Mouse (Mus musculus) kidney, adult 11 months (tissue): ENCODE measurements around the gene Olfr419.

Source experiments
- DNase-seq: peaks from one replicate; pipeline ENCODE4 v3.0.0; 2022

The Olfr419 gene

DNA sequence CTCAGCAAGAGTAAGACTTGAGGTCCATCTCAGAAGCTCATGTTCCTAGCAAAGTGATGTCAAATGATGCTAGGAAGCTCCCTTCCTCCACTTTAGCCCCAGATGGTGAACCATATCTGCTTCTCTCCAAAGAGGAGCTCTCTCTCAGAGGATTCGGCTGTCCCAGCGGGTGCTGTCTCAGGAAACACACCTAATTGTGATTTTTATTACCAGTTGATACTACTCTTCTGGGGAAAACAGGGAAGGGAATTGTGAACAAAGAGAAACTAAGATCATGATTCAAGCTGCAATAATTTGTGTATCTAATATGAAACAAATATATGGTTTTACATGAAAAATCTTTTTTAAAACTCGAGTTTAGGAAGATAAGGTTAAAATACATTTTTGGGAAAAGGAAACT lies at the start of gene Olfr419:
Gene Olfr419, minus strand, starts transcription at position 101 of the 400 bp plus-strand sequence.
- DNase-seq, result no peak

DNA sequence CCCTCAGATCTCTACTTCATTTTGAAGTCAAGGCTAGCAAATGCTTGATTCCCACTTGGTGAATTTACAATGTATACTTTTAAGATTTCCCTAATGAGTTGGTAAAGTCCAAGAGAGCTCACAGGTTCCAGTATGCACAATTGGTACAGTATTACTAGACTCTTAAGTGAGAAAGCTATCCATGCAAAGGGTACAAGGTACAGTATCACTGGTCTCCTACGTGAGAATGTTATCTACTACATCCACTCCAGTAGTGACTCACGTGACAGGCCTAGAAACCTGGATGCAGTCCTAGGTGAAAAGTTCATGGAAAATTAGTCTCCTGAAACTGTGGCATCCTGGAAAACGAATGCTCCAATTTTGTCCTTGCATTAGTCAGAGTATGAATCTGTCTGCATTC lies 18.8 kb upstream of the Olfr419 start:
- DNase-seq, result no peak

DNA sequence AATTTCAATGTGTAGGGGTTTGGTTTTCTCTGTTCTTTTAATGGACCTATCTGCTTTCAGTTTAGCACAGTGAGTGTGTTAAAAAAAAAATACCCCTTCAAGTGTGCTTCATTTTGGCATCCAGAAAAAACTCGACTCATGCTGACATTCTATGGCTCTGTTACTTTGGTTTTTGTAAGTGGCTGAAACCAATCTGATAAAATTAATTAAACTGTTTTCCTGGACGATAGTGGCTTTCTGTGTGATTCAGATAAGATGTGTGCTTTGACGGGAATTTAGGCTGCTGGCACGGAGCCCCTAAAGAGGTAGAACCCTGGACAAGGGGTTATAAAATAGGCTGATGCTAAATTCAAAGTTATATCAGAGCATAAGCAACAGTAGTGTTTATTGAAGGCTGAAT lies 17.3 kb upstream of the Olfr419 start:
- DNase-seq, result no peak

DNA sequence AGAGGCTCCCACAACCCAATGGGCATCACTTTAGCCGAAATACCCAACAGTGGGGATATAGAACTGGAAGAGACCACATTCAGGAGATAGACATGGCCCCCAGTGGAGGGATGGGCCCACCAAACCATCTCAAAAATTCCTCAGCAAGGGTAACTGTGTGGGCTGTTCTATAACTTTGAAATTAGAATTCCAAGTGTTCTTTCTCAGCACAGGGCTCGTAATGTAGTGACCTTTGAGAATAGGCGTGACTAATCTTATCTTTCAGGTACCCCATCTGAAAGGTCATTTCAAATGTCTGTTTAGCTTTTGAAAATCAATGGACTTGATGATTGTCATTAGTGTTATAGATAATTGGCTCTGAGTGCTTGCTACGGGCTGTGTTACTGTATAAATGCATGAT lies 16.0 kb upstream of the Olfr419 start:
- no peak for DNase-seq

DNA sequence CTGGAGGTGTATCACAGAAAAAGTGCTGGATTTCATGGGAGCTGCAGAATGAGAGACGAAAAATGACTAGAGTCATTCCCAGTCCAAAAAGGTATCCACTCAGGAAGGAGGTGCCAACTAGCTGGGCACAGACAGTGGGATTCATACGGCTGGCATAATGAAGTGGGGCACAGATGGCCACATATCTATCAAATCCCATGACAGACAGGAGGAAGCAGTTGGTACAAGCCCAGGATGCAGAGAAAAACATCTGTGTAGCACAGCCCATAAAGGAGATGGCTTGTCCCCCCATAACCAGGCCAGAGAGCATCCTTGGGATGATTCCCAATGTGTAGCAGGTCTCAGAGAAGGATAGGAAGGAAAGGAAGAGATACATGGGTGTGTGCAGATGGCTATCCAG lies 1.5 kb downstream of the Olfr419 start:
- no peak for DNase-seq

DNA sequence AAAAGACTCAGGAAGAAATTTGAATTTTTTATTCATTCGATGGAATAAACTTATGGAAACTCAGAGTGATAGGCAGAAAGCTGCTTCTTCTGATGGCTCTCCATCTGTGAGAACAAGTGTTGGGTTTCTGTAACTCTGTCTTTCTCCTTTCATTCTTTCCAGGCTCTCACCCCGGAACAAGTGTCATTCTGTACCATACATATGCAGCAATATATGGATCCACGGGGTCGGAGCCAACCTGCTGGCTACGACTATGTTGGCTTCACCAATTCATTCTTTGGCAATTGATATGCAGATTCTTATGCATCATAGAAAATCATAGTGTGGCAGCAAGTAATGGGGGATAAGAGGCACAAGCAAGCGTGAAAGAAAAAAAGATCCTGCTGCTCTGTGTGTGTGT lies 4.7 kb downstream of the Olfr419 start:
- DNase-seq, result no peak

DNA sequence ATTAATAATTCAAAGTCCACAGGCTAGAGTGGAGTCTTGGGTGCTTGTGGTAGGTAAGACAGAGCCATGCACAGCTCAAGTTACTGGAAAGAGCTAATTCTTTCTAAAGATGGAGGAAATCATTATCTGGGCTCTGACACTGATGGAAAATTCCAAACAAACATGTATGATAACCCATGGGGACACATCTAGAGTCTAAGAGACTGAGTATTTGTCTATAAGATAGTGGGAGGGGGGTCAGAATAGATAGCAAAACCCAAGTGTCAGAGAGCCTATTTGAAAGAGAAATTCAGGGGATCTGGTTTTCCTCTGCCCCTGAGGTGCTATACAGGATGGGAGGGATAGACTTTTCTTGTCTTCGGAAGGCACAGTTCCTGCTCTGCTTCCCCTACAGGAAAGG lies 5.8 kb downstream of the Olfr419 start:
- no peak for DNase-seq

DNA sequence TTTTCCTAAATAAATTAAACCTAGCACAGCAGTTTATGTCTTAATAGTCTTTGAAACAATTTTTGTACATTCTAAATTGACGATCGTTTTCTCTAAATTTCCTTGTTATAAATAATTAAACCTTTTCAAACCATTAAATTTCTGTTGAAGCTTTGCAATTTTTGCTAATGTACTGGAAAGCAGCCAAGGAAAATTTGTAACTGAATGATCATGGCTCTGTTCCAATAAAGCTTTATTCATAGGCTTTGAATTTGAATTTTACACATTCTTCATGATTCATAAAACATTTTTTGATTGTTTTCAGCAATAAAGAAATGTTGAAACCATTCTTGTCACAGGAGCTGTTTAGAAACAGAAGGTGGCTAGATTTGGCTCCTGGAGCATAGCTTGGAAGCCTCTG lies 7.2 kb downstream of the Olfr419 start:
- DNase-seq, result no peak

DNA sequence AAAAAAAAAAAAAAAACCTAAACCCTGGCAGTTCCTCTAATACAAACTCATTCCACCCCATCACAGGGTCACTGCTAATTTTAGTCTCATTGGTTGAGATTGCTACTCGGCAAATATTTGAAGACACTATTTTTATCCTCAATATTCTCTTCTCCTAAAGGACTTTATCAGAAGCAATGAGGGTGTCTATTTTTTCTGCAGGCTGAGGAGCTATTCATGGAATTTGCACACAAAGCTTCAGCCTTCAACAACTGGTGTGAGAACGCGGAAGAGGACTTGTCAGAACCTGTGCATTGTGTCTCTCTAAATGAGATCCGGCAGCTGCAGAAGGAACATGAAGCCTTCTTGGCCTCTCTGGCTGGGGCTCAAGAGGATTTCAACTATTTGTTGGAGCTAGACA lies 11.9 kb downstream of the Olfr419 start:
- DNase-seq, result no peak

DNA sequence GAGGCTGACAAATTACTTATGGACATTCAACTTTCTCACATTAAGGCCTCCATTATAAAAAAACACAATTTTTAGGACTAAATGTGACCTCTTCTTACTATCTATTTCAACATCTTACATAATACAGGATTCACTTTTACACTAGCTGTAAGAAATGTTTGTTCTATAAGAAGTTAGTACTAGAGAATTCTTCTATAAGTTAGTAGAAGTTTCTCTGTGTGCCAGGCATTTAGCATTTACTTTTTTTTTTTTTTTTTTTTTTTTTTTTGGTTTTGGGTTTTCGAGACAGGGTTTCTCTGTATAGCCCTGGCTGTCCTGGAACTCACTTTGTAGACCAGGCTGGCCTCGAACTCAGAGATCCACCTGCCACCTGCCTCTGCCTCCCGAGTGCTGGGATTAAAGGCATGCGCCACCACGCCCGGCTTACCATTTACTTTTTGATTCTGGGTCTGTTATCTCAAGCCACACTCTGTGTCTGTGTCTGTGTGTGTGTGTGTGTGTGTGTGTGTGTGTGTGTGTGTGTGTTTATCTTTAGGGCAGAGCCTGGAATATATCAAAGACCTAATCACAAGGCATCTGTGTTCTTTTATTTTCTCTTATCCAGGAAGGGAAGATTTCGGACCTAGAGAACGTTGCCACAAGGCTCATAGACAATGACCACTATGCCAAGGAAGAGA lies 35.2 kb downstream of the Olfr419 start:
- DNase-seq, result no peak

DNA sequence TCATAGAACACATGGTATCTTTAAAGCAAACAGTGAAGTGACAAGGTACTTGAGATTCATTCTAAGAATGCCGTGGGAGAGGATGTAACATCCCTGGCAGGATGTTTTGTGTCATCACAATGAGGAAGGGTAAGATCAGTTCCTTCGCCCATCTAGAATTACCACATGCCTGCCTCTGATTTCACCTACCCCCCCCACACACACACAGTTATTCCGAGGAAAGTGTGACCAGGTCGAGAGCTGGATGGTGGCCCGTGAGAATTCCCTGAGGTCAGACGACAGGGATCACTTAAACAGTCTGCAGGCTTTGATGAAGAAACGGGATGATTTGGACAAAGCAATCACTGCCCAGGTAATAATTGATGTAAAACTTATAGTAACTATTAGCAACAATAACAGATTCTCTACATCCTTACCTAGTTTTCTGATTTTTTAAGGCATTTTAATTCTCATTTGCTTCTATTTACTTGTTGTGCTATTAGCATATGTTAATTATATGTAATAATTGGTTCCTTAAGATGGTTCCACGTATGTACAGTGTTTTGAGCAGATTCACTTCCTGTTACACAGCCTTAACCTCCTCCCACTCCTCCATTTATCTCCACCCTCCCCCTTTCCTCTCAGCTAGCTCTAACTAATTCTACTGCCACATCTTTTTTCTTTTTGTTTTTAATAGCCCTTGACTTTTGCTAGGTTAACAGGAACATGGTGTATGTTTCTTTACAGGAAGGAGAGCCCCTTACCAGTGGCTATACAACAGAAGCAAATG lies 36.4 kb downstream of the Olfr419 start:
- no peak for DNase-seq

DNA sequence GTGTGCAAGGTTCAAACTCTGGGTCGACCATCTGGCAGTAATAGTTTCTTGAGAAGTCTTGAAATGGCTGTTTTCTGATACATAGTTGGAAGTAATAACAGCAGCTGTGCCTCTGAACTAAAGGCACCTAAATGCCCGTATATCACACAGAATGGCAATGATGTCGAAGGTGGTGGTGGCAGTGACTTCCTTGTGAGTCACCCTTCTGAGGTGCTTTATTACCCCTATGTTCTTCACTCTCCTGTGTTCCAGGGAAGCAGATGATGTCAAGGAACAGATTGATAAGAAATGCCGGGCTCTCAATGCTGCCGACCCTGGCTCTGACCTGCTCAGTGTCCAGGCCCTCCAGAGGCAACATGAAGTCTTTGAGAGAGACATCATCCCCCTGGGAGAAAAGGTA lies 39.6 kb downstream of the Olfr419 start:
- no peak for DNase-seq

DNA sequence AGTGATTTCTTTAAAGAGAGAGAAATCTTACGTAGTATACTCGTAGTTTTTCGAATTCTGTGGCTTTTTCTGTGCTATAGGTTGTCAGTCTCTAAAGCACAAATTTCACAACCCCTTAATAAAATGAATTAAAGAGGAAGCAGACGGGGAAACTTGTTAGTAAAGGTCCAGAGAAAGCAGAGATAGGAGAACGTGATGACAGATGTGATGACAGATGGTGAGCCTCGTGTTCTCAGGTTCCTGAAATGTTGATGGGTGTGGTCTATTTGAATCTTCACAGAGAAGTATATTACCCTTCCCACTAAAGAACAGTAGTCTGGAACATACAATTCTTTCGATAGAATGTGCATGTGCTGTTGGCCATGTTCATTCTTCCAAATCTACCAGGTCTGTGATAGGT lies 47.2 kb downstream of the Olfr419 start:
- DNase-seq, result no peak
